Mouse (Mus musculus): ENCODE measurements at regions not wholly inside any gene's neighbourhood (a gene's known extent, or its start where the extent isn't known, plus 50 kb on each side); places are given as distances from the start of the nearest gene placed in this dataset.

DNA sequence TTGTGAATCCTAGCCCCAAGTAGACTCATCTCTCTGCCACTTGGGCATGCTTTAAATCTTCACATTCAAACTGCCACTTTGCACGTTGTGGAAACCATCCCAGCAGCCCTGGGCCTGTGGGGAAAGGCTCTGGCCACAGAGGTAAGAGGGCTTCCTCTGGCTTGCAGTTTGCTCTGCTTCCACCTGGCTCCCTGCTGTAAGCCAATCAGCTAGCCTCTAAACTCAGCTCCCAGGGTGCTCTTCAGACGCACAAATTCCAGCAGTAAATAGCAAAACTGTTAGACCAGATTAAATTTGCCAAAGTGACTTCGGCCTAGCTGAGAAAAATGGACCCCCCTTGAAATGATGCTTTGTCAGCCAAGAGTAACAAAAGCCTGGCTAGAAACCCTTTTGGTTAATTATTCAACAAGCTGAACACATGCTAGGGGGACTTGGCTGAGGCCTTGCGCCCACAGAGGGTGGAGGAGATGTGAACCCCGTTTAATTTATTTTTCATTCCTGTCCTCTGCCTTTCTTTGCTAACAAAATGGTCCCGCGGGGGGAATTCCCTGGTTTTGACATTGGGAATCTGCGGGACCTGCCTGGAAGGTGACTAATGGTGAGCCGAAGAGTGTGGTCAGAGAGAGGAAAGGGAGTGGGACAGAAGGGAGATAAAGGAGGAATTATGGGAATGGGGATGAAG is 84.1 kb upstream of the Cops8 start:
- no peak overlapping the region for H3K4me3 ChIP-seq (replicated peaks; ENCODE audit: low read length)
- no peak overlapping the region for H3K27ac ChIP-seq
- H3K4me1 ChIP-seq (replicated peaks; ENCODE audit: control insufficient read depth, insufficient read depth, low read length) = 0 out of 2 replicates have a peak, but pooled peaks cover 8% of the 10 kb centered on the region
- ATAC-seq (ENCODE audit: low FRiP score) (no peak), DNase-seq (ENCODE audit: low spot score) (no peak)
- H3K9ac ChIP-seq = no peak overlapping the region
- no peaks in the 10 kb centered on the region for H3K9me3 ChIP-seq (ENCODE audit: control insufficient read depth, low read length)
- 43% methylated on average over 9 of the region's 9 CpGs for WGBS
- no peak overlapping the region for H3K4me2 ChIP-seq (replicated peaks)
- no peaks in the 10 kb centered on the region for H3K27me3 ChIP-seq (ENCODE audit: control insufficient read depth, insufficient read depth, low read length)
- H3K36me3 ChIP-seq (replicated peaks; ENCODE audit: control insufficient read depth, insufficient read depth) = no peaks in the 10 kb centered on the region

DNA sequence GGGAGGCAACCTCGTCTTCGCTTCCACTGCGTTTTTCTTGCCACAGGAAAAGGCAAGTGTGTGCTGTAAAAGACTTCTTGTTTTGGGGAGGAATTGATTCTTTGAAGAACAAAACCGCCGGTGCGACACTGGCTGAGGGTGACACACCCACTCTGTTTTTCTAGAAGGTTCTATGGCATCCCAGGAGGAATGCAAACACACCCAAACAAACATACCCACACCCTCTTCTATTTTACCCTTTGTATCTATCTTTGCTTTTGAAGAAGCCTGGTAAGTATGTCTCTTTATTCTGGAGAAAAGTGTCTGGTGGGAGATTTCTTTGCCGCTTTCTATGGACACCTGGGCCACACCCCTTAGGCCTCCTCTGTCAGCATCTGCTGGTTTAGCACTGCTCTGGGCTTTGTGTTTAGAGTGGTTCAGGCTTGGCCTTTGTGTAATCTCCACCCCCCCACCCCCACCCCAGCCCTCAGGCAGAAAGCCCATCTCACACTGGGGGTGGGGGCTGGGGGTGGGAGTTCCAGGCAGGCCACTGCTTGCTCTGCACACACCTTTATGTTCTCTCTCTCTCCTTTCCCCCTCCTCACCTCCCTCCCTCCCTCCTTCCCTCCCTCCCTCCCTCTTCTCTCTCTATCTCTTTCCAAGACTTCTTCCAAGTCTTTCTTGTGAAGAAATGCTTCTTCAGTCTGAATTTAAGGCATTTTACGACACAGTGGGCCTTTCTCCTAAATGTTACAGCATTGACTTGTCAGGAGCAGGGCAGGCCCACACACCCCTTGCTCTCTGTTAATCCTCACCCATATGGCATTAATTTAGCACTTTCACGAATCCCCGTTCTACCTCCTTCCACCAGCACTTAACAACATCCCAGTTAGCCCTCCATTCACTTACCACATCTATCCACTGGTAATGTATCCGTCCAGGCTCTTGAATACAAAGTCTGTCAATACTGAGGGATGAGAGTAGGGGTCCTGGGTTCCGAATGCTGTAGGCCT is 83.2 kb upstream of the Cops8 start:
- Histone ChIP-seq H3K4me3 (replicated peaks; ENCODE audit: low read length) (no peak overlapping the region), H3K4me1 (replicated peaks; ENCODE audit: control insufficient read depth, insufficient read depth, low read length) (0 out of 2 replicates have a peak, but pooled peaks cover 8% of the 10 kb centered on the region), H3K4me2 (replicated peaks) (no peak overlapping the region), H3K9me3 (ENCODE audit: control insufficient read depth, low read length) (no peaks in the 10 kb centered on the region), H3K27ac (no peak overlapping the region), H3K27me3 (ENCODE audit: control insufficient read depth, insufficient read depth, low read length) (no peaks in the 10 kb centered on the region), H3K9ac (no peak overlapping the region), H3K36me3 (replicated peaks; ENCODE audit: control insufficient read depth, insufficient read depth) (no peaks in the 10 kb centered on the region)
- ATAC-seq (ENCODE audit: low FRiP score) (no peak), DNase-seq (ENCODE audit: low spot score) (no peak)
- 73% methylated on average over 12 of the region's 12 CpGs for WGBS

DNA sequence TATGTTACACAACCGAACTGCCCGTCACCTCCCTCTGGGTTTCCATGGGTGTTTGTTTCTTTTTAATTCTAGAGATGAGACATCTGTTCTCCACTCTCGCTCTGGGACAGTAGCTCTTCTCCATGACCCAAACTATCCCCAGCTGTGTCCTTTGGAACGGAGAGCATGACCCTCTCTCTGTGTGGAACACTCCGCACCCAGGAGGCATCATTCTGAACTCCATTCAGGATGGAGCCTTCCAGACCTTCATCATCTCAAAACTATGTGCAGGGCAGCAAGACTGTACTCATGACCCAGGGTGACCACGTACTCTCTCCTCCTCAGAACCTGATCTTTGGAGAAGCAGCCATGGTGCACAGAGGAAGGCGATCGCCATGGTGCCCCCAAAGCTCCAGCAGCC is 80.5 kb upstream of the Cops8 start:
- DNase-seq (ENCODE audit: low spot score) = no peak
- H3K27me3 ChIP-seq (ENCODE audit: control insufficient read depth, insufficient read depth, low read length) = no peaks in the 10 kb centered on the region
- no peak overlapping the region for H3K4me3 ChIP-seq (replicated peaks; ENCODE audit: low read length)
- H3K9ac ChIP-seq = no peak overlapping the region
- H3K36me3 ChIP-seq (replicated peaks; ENCODE audit: control insufficient read depth, insufficient read depth) = no peaks in the 10 kb centered on the region
- 0 out of 2 replicates have a peak, but pooled peaks cover 8% of the 10 kb centered on the region for H3K4me1 ChIP-seq (replicated peaks; ENCODE audit: control insufficient read depth, insufficient read depth, low read length)
- no peaks in the 10 kb centered on the region for H3K9me3 ChIP-seq (ENCODE audit: control insufficient read depth, low read length)
- no peak overlapping the region for H3K4me2 ChIP-seq (replicated peaks)
- no peak for ATAC-seq (ENCODE audit: low FRiP score)
- WGBS = 88% methylated on average over 8 of the region's 8 CpGs
- H3K27ac ChIP-seq = no peak overlapping the region

DNA sequence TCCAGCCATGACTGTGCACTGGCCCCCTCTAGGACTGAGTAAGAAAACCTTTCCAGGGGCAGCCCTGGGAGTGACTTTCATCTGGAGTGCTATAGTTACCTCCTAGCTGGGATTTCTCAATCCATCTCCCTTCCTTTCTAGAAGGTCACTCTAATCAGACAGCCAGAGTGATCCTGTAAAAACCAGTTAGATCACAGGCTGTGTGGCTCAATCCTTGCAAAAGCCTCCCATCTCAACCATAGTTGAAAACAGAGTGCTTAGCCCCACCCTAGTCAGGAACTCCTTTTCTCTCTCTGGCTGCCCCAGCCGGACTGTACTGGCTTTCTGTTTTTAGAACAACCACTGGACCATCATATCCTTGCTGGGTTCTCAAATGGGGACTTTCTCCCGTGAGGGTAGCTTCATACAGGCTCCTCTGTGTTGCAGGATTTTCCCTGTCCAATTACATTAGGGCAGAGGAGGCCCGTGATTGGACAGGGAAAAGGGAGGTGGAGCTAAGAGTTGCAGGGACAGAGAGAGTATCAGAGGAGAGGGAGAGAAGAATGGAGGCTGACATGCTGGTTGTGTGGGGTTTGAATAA is 78.0 kb upstream of the Cops8 start:
- Histone ChIP-seq H3K4me1 (replicated peaks; ENCODE audit: control insufficient read depth, insufficient read depth, low read length) (no peaks in the 10 kb centered on the region), H3K9me3 (ENCODE audit: control insufficient read depth, low read length) (no peaks in the 10 kb centered on the region), H3K36me3 (replicated peaks; ENCODE audit: control insufficient read depth, insufficient read depth) (no peaks in the 10 kb centered on the region), H3K4me3 (replicated peaks; ENCODE audit: low read length) (no peak overlapping the region), H3K27ac (no peak overlapping the region), H3K4me2 (replicated peaks) (no peak overlapping the region), H3K27me3 (ENCODE audit: control insufficient read depth, insufficient read depth, low read length) (no peaks in the 10 kb centered on the region), H3K9ac (no peak overlapping the region)
- DNase-seq (ENCODE audit: low spot score) (no peak), ATAC-seq (ENCODE audit: low FRiP score) (no peak)
- WGBS = 30% methylated on average over 3 of the region's 3 CpGs

DNA sequence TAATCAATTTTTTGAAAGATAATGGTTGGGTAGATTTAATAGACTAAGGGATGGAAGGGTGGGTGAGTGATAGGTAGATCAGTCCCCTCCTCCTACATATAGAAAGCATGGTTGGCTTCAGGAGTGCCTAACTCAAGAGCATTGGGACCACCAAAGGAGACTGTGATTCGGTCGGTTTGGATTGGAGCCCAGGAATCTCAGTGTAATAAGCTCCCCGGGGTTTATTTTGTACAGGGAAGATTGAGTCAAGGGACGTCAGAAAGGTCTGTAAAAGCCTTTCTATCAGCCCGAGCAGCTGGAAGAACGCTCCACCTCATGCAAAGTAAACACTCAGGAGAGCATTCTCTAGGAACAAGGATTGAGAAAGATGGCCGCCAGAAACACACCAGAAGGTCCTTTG is 76.5 kb upstream of the Cops8 start:
- Histone ChIP-seq H3K4me1 (replicated peaks; ENCODE audit: control insufficient read depth, insufficient read depth, low read length) (no peaks in the 10 kb centered on the region), H3K27me3 (ENCODE audit: control insufficient read depth, insufficient read depth, low read length) (no peaks in the 10 kb centered on the region), H3K9me3 (ENCODE audit: control insufficient read depth, low read length) (no peaks in the 10 kb centered on the region), H3K36me3 (replicated peaks; ENCODE audit: control insufficient read depth, insufficient read depth) (no peaks in the 10 kb centered on the region), H3K27ac (no peak overlapping the region), H3K4me2 (replicated peaks) (no peak overlapping the region), H3K9ac (no peak overlapping the region), H3K4me3 (replicated peaks; ENCODE audit: low read length) (no peak overlapping the region)
- DNase-seq (ENCODE audit: low spot score) (no peak), ATAC-seq (ENCODE audit: low FRiP score) (no peak)
- 76% methylated on average over 7 of the region's 7 CpGs for WGBS

DNA sequence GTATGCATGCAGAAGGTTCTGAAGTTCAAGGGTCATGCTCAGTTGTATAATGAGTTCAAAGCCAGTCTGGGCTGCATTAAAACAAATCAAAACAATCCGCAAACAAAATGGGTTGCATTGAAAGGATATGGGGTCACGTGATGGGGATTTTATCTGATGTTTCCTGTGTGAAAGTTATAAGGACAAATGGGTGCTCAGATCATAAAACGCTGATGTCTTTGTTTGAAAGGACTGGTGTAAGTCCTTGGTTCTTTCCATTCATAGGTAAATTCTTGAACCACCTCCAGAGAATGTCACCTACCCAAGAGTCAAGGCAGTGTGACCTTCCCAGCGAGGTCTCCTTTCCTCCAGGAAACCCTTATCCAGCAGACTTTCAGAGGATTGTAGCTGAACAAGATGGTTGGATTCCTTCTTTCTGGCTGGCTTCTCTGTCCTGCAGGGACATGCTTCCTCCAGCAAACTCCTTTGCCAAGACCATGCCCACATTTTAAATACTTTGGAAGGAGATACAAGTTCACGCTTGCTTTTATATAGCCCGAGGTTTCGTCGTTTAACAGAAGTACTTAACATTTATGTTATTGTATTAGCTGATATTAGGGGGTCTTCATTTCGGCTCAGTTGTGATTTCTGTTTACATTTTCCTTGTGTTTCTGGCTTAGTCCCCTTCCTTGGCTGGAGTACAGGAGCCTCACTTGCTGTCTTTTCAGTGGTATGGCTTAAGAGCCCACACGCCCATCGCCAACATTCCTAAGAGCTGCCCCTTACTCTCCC is 74.6 kb upstream of the Cops8 start:
- no peak overlapping the region for H3K4me2 ChIP-seq (replicated peaks)
- no peak overlapping the region for H3K4me3 ChIP-seq (replicated peaks; ENCODE audit: low read length)
- H3K36me3 ChIP-seq (replicated peaks; ENCODE audit: control insufficient read depth, insufficient read depth) = no peaks in the 10 kb centered on the region

DNA sequence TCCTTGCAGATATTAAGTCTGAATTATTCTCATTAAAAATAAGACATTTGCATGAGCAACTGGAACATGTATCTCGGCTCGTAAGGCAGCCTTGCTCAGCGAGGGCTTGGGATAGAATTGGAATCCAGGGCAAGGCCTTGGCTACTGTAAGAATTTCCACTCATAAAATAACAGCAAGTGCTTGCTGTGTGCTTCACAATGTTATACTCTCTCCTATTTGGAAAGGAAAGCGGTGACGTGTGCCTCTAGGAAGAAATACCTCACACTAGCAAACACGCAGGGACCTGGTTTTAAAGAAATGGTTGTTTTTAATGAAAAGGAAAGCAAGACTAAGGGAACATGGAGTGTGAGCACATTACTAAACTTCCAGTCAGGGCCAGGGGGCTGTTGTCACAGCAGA is 69.3 kb upstream of the Cops8 start:
- no peak overlapping the region for H3K27ac ChIP-seq
- 85% methylated on average over 6 of the region's 6 CpGs for WGBS
- no peak overlapping the region for H3K9ac ChIP-seq
- no peaks in the 10 kb centered on the region for H3K4me1 ChIP-seq (replicated peaks; ENCODE audit: control insufficient read depth, insufficient read depth, low read length)
- H3K27me3 ChIP-seq (ENCODE audit: control insufficient read depth, insufficient read depth, low read length) = no peaks in the 10 kb centered on the region
- no peak overlapping the region for H3K4me2 ChIP-seq (replicated peaks)
- ATAC-seq (ENCODE audit: low FRiP score) = no peak
- H3K9me3 ChIP-seq (ENCODE audit: control insufficient read depth, low read length) = no peaks in the 10 kb centered on the region
- no peak for DNase-seq (ENCODE audit: low spot score)
- H3K4me3 ChIP-seq (replicated peaks; ENCODE audit: low read length) = no peak overlapping the region
- H3K36me3 ChIP-seq (replicated peaks; ENCODE audit: control insufficient read depth, insufficient read depth) = no peaks in the 10 kb centered on the region

More for the DNA sequence above, 74.6 kb upstream of the Cops8 start:
- Histone ChIP-seq H3K27me3 (ENCODE audit: control insufficient read depth, insufficient read depth, low read length) (no peaks in the 10 kb centered on the region), H3K4me1 (replicated peaks; ENCODE audit: control insufficient read depth, insufficient read depth, low read length) (no peaks in the 10 kb centered on the region), H3K27ac (no peak overlapping the region), H3K9ac (no peak overlapping the region), H3K9me3 (ENCODE audit: control insufficient read depth, low read length) (no peaks in the 10 kb centered on the region)
- ATAC-seq (ENCODE audit: low FRiP score) (no peak), DNase-seq (ENCODE audit: low spot score) (no peak)
- WGBS = 81% methylated on average over 11 of the region's 11 CpGs

DNA sequence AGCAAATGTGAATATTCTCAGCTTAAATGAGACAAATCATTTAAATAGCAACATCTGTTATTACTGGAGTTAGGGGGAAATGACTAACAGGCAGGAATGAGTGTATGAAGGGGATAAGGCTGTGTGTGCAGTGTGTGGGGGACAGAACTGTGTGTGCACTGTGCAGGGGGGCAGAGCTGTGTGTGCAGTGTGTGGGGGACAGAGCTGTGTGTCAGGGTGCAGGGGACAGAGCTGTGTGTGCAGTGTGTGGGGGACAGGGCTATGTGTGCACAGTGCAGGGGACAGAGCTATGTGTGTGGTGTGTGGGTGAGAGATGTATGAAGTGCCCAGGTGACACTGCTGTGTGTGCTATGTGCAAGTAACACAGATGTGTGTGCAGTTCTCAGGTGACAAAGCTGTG is 66.7 kb upstream of the Cops8 start:
- no peaks in the 10 kb centered on the region for H3K36me3 ChIP-seq (replicated peaks; ENCODE audit: control insufficient read depth, insufficient read depth)
- no peak overlapping the region for H3K27ac ChIP-seq
- no peaks in the 10 kb centered on the region for H3K4me1 ChIP-seq (replicated peaks; ENCODE audit: control insufficient read depth, insufficient read depth, low read length)
- no peaks in the 10 kb centered on the region for H3K27me3 ChIP-seq (ENCODE audit: control insufficient read depth, insufficient read depth, low read length)
- H3K9ac ChIP-seq = no peak overlapping the region
- no peak for DNase-seq (ENCODE audit: low spot score)
- H3K9me3 ChIP-seq (ENCODE audit: control insufficient read depth, low read length) = peaks cover under 1% of the 10 kb centered on the region; the same call in 1 of the 2 replicates
- no peak overlapping the region for H3K4me2 ChIP-seq (replicated peaks)
- H3K4me3 ChIP-seq (replicated peaks; ENCODE audit: low read length) = no peak overlapping the region
- ATAC-seq (ENCODE audit: low FRiP score) = no peak
